In the genomic region with DNA sequence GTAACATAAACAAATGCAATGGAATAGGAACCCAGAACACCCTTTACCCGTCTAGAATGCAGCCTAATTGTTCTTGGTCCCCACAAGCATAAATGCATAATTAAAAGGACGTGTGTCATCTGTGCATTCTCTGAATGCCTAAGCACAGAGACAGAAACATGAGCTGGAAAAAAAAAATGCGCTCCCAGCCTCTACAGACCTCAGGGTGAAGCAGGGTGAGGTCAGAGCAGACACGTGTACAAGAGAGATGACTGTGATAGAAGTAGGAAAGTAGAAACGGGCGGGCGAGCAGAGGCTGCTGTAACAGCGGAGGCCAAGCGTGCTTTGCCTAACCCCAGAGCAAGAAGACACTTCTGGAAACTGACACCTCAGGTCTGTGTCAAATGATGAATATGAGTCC, we compare ENCODE assay signal across 23 mouse cellular contexts. TPM values are rescaled to one million over a fixed set of nuclear protein-coding genes. Genes with fewer than 3 reads are reported as not detected.
DNase-seq lines count a peak whose midpoint lies in the region; ATAC-seq and TF ChIP-seq lines count a peak whose summit lies in the region.
"Had no signal": no experiment of that assay in that cellular context is flagged by ENCODE, and none has a peak within 500 bp of the region (broad histone marks: within the 10 kb centered on the region; RNA-seq: fewer than 3 reads in every experiment).

No protein-coding gene starts in this region.

- no peak for DNase-seq in gastrocnemius, adult 2 months
- no peak for DNase-seq in gastrocnemius, adult 8-10 months (ENCODE audit: low spot score in 2 of 2)
- DNase-seq in 3T3-L1 (ENCODE audit: low read depth, low spot score) (peak; percentile 2), Patski (ENCODE audit: low read depth, low spot score) (no peak)
- peak; percentile 34 for DNase-seq in embryonic facial prominence, embryonic 11.5 days (ENCODE audit: low spot score)
- no peak for DNase-seq in right cerebral cortex, adult 18-20 months
- DNase-seq in left cerebral cortex, adult 18-20 months (ENCODE audit: low spot score in 2 of 2): no peak
- DNase-seq: cerebellum, adult 11-12 months; heart, adult 2 months; heart, postnatal 14 days; layer of hippocampus, postnatal 36 days; liver, embryonic 13.5 days; midbrain, embryonic 14.5 days; spleen, adult 18-20 months had no signal

- in situ Hi-C loops in Patski (cut with MboI; ENCODE audit: low pct_unique_long_range_greater_than_20kb): no loop called here

- H3K4me1 ChIP-seq in embryonic facial prominence, embryonic 11.5 days (ENCODE audit: control insufficient read depth, insufficient read depth, low read length): no peaks in the 10 kb centered on the region
- H3K4me1 ChIP-seq: liver, embryonic 13.5 days had no signal

- CTCF ChIA-PET in Patski (lab: Charles Lee): no interaction called here

- no peak overlapping the region for H3K4me2 ChIP-seq in embryonic facial prominence, embryonic 11.5 days (ENCODE audit: low read depth, low read length)
- H3K4me2 ChIP-seq: forebrain, embryonic 12.5 days; hindbrain, embryonic 14.5 days; intestine, embryonic 15.5 days; liver, embryonic 13.5 days had no signal

- H3K4me3 ChIP-seq in gastrocnemius, adult 2 months: no peak overlapping the region
- no peak overlapping the region for H3K4me3 ChIP-seq in embryonic facial prominence, embryonic 11.5 days (ENCODE audit: low read depth, low read length)
- H3K4me3 ChIP-seq: forebrain, embryonic 12.5 days; heart, adult 2 months; intestine, embryonic 15.5 days; liver, embryonic 13.5 days had no signal

- no peak for TF ChIP-seq CTCF in gastrocnemius, adult 2 months (IDR thresholded peaks at IDR 0.05)
- no peak for TF ChIP-seq CTCF in Patski (IDR thresholded peaks at IDR 0.05)

- no peaks in the 10 kb centered on the region for H3K9me3 ChIP-seq in embryonic facial prominence, embryonic 11.5 days (replicated peaks; ENCODE audit: control insufficient read depth, low read length)
- H3K9me3 ChIP-seq: forebrain, embryonic 12.5 days; intestine, embryonic 15.5 days; liver, embryonic 13.5 days had no signal

- no peaks in the 10 kb centered on the region for H3K36me3 ChIP-seq in embryonic facial prominence, embryonic 11.5 days (replicated peaks; ENCODE audit: control insufficient read depth, insufficient read depth, low read depth, low read length)
- H3K36me3 ChIP-seq: forebrain, embryonic 12.5 days; intestine, embryonic 15.5 days; liver, embryonic 13.5 days had no signal

- WGBS in embryonic facial prominence, embryonic 11.5 days: 33% methylated on average over 9 of the region's 9 CpGs

- POLR2A ChIA-PET in Patski (lab: Charles Lee): no interaction called here

- no peaks in the 10 kb centered on the region for H3K27me3 ChIP-seq in Patski
- H3K27me3 ChIP-seq in embryonic facial prominence, embryonic 11.5 days (ENCODE audit: control insufficient read depth, insufficient read depth, low read length): no peaks in the 10 kb centered on the region
- H3K27me3 ChIP-seq: forebrain, embryonic 12.5 days; intestine, embryonic 15.5 days; liver, embryonic 13.5 days had no signal

- peak; percentile 31 for ATAC-seq in Patski
- no peak for ATAC-seq in embryonic facial prominence, embryonic 11.5 days (replicated peaks; ENCODE audit: insufficient number of reproducible peaks, low FRiP score, low TSS enrichment, low read depth)
- ATAC-seq in granulocyte monocyte progenitor cell, adult 5-6 weeks (replicated peaks; ENCODE audit: poor library complexity, severe bottlenecking): no peak
- ATAC-seq: intestine, embryonic 15.5 days had no signal

- H3K27ac ChIP-seq in gastrocnemius, adult 2 months: peak overlapping the region; percentile 31; the same call in 1 of the 2 replicates
- H3K27ac ChIP-seq in embryonic facial prominence, embryonic 11.5 days (replicated peaks; ENCODE audit: low read depth, low read length): no peak overlapping the region
- H3K27ac ChIP-seq: forebrain, embryonic 12.5 days; heart, adult 2 months; hindbrain, embryonic 14.5 days; intestine, embryonic 15.5 days; liver, embryonic 13.5 days had no signal

- intact Hi-C loops in gastrocnemius, adult 2 months (cut with DNase I): no loop called here

- H3K9ac ChIP-seq in embryonic facial prominence, embryonic 11.5 days (replicated peaks; ENCODE audit: low read length): no peak overlapping the region
- H3K9ac ChIP-seq: forebrain, embryonic 12.5 days; hindbrain, embryonic 14.5 days; intestine, embryonic 15.5 days; liver, embryonic 13.5 days had no signal

RNA-seq across cellular contexts. Expression of a gene that starts 22.8 kb away (rescaled TPM):
- total RNA-seq in gastrocnemius, adult 2 months (2021): under 1 TPM; 0.08 to 0.25 TPM
- under 1 TPM in 3 of 4 experiments, not detected in 1; 0.08 to 0.16 (median 0.10) TPM for total RNA-seq in gastrocnemius, adult 8-10 months (2022)
- polyA plus RNA-seq in Patski (2021): 0.30 TPM
- polyA plus RNA-seq in embryonic facial prominence, embryonic 11.5 days (2014; fragmentation: Nextera tagmentation; extraction: Ambion mirVana): 0.29 and 0.49 TPM in 2 replicates
- total RNA-seq in granulocyte monocyte progenitor cell, adult 5-6 weeks (2014; fragmentation: Nextera tagmentation): 0.21 TPM in 1 of 2 replicates, not detected in the other
- total RNA-seq in granulocyte monocyte progenitor cell, adult 5-6 weeks (2017): not detected in 2 replicates
- 1 to 10 TPM; 1.2 to 1.6 TPM for total RNA-seq in left cerebral cortex, adult 18-20 months (2021)
- total RNA-seq: common myeloid progenitor, adult 5-6 weeks; heart, adult 2 months; heart, postnatal 14 days; megakaryocyte progenitor cell, adult 5-6 weeks had no signal
- polyA plus RNA-seq: heart, adult 2 months; stomach, embryonic 14.5 days had no signal

RNA-seq across cellular contexts. Expression of a gene that starts 59.8 kb away (rescaled TPM):
- not detected for total RNA-seq in gastrocnemius, adult 2 months (2021)
- not detected for total RNA-seq in gastrocnemius, adult 8-10 months (2022)
- not detected for polyA plus RNA-seq in Patski (2021)
- polyA plus RNA-seq in embryonic facial prominence, embryonic 11.5 days (2014; fragmentation: Nextera tagmentation; extraction: Ambion mirVana): not detected in 2 replicates
- not detected in 2 replicates for total RNA-seq in granulocyte monocyte progenitor cell, adult 5-6 weeks (2014; fragmentation: Nextera tagmentation)
- not detected in 2 replicates for total RNA-seq in granulocyte monocyte progenitor cell, adult 5-6 weeks (2017)
- total RNA-seq in left cerebral cortex, adult 18-20 months (2021): not detected
- total RNA-seq: common myeloid progenitor, adult 5-6 weeks; heart, adult 2 months; heart, postnatal 14 days; layer of hippocampus, postnatal 36 days; left cerebral cortex, postnatal 36 days; megakaryocyte progenitor cell, adult 5-6 weeks; MEL had no signal
- polyA plus RNA-seq: forebrain, embryonic 12.5 days; heart, adult 2 months; hindbrain, embryonic 14.5 days; midbrain, embryonic 14.5 days; stomach, embryonic 14.5 days had no signal

Comparison
In these comparisons a context has a peak if more than half of its experiments do, and no peak if none do; other contexts are left out.
1. DNase-seq: peak in 3T3-L1 (single experiment) and embryonic facial prominence, embryonic 11.5 days (single experiment); none in gastrocnemius, adult 2 months (single experiment), gastrocnemius, adult 8-10 months (0 of 2), Patski (single experiment), right cerebral cortex, adult 18-20 months (single experiment) and left cerebral cortex, adult 18-20 months (0 of 2).